Mouse (Mus musculus) c-Kit-negative CD71-positive TER-119-positive erythroid progenitor cells, embryonic 14.5 days (primary cell): ENCODE measurements around the gene Slc44a5.
A peak's percentile ranks its signal among the peaks of the same experiment; 100 is the strongest.

ENCODE experiments used
- DNase-seq: peaks from one replicate; pipeline ENCODE4 v3.0.0-alpha.2; 2013; ENCODE audit warnings: low read depth, low spot score

Gene Slc44a5

GRCm38 (mm10) chr3:153973171-153973948, at the start of gene Slc44a5:
TSS of gene Slc44a5 (plus strand) at chr3:153973436.
- DNase-seq, result no peak

GRCm38 (mm10) chr3:153926333-153926732, 46.9 kb upstream of the Slc44a5 start:
- no peak for DNase-seq

GRCm38 (mm10) chr3:153929526-153929925, 43.7 kb upstream of the Slc44a5 start:
- no peak for DNase-seq

- DNase-seq, result no peak
These were observed 40.8 kb upstream of the Slc44a5 start for GRCm38 (mm10) chr3:153932461-153932860.

DNA sequence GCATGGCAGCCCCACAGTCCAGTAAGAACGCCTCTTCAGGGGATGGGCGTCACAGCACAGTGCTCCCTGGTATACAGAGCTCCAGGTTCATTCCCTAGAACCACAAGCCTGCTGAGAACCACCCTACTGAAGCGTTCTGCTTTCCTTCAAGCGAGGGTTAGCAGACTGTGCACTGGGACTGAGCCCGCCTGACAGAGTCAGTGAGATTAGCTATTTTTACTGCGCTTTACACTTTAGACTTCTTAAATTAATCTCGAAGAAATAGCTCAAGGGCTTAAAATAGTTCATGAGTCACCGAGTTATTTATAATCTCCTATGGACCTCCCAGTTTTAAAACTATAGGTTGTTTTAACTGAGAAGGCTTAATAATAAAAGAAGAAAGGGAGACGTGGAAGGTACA, 37.4 kb upstream of the Slc44a5 start:
- DNase-seq, result no peak

DNA sequence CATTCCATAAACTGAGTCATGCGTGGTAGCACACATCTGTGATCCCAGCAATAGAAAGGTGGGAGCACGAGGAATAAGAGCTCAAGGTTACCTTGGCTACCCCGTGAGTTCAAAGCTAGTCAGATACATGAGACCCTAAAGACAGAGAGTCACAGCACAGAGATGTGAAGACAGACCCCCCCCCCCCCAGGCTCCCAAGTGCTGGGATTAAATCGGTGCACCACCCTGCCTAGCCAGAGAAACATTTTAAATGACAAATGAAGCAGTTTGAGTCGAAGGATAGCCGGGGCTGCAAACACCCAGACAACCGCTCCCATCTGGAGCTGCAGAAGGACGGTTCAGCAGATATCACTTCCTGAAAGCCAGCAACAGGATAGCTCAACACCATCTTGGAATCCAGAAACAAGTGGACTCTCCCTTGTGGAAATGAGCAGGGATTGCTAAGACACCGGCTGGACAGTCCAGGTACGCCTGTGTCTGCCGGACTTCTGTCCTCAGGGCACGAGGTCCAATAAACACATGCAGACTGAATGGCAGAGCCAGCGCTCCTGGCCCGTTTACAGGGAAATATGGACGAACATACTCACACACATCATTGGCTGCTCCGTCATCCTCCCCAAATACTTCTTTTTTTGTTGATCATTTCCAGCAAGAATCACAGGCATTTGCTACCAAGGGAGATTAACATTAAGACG, 36.0 kb upstream of the Slc44a5 start:
- no peak for DNase-seq

DNA sequence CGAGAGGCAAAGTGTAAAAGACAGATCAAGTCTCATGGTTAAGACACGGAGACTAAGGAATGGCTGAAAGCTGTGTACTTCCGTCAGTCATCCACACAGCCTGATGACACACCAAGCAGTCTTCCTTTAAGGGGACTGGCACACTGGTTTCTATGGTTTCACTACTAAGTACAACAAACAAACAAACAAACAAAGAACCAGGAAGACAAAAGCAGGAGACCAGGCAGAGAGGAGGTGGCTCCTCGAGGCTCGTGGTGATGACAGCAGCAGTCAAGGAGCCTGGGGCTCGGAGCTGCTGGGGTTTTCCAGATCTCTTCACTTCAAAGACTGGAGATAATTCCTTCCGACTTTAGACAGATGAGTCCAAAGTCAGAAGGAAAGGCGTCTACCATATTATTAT, 33.2 kb upstream of the Slc44a5 start:
- no peak for DNase-seq

DNA sequence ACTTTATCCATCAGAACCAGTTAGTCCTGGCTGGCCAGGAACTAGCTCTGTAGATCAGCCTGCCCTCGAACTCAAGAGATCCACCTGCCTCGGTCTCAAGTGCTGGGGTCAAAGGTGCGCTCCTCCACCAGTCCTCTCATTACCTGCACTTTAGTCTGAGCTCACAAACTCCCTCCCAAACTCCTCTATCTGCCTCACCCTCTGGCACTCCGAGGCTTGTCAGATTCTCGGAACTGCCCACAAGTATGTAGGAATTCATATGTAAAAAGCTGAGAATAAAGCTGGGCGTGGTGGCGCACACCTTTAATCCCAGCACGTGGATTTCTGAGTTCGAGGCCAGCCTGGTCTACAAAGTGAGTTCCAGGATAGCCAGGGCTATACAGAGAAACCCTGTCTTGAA, 32.8 kb upstream of the Slc44a5 start:
- no peak for DNase-seq

- DNase-seq, result no peak
These were observed 31.6 kb upstream of the Slc44a5 start for GRCm38 (mm10) chr3:153941613-153942012.

GRCm38 (mm10) chr3:153943003-153943640, 30.1 kb upstream of the Slc44a5 start:
- no peak for DNase-seq

GRCm38 (mm10) chr3:153943901-153944334, 29.3 kb upstream of the Slc44a5 start:
- peak; percentile 20 for DNase-seq

DNA sequence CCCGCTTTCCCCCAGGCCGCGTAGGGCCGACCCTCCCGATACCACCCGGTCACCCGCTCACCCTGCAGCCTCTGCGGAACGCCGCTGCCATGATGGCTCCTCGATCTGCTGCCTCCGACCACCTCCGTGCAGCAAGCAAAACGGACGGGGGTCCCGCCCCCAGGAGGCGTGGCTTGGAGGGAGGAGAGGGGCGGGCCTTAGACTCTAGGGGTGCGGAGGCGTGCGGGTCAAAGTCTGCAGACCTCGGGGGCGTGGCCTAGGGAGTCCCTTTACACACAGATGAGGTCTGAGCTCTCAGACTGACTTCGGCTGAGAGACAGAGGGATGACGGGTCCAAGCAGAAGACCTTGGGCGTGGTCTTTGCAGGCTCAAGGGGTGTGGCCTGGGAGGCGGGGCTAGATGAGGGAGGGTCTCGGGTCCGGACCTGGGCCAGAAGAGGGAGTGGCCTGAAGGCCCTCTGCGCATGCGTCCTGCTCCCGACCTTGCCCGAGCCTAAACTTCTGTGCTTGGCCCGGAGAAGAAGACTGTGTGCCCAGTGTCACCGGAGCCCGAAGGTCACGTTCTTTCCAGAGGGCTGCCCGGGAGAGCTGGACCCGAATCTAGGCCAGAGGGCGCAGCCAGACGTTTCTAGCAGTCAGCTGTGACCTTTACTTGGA, 28.8 kb upstream of the Slc44a5 start, which contains the start of gene Acadm:
Gene Acadm (minus strand): TSS at position 298 of the 656 bp plus-strand sequence.
- peak; percentile 85 for DNase-seq

DNA sequence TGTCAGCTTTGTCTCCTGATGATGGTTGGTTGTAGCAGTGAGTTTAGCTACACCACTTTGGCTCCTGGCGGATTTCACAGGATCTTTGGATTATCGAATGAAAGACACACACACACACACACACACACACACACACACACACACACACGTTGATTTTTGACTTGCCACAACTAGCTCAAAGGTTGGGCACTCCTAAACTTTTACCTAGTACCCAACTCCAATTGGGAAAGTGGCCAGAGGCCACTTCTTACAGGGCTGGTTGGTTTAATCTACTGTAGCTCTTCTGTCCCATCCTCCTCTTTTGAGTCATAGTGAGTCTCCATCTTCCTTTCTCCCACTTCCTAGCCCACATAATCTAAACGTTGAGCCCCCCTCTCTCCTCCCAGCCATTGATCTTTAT, 26.0 kb upstream of the Slc44a5 start:
- DNase-seq, result no peak

DNA sequence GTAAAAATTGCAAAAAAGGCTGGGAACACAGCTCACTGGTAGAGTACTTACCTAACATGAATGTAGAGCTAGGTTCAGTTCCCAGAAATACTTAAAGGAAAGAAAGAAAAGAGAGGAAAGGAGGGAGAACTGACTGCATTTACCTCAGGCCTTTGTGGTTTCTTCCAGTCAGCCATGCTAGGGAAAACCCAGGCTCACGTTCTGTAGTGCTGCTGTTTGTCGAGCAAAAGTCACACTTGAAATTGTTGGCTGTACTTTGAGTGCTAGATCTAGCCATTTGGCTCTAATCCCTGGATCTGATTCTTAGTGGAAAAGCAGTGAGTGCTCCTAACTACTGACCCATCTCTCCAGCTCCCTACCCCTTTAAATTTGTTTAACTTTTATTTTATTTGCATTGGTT, 25.1 kb upstream of the Slc44a5 start:
- no peak for DNase-seq

DNA sequence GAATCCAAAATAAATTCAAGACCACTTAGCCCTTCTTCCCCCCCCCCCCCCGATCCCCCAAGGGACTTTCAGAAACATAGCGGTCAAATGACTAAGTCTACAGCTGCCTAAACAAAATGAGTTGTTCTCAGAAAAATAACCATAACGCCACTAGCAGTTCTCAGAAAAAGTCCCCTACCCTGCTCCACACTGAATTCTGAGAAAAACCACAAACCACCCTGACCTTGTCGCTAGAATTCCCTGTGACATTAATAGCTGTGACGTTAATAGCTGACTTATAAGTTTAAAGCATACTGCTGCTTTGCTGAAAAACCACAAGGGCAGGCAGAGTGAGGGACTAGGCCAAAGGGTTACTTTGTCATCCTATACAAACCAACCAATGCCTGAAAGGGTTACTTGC, 15.3 kb upstream of the Slc44a5 start:
- DNase-seq, result no peak

DNA sequence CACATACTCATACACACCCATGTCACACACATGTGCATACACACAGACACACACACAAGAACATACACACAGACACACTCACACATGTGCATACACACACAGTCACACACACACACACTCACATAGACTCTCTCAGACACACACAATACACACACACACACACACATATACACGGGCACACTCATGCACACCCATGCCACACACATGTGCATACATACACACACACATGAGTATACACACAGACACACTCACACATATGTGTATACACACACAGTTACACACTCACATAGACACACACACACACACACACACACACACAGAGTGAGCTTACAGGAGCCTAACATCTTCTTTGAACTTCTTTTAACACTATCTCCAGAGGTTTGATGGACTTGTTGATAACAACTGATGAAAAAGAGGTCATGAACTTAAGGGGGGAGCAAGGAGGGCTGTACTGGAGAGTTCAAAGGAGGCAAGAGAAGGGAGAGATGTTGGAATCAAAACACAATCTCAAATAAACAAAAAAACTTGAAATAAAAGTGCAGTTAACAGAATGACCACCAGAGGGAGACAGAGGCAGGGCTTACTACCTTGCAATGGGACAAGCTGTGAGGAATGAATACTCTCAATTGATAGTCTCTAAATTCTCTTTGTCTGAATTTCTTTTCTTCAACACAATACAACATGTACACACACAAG, 14.1 kb upstream of the Slc44a5 start:
- peak; percentile 39 for DNase-seq

GRCm38 (mm10) chr3:153959731-153960207, 13.5 kb upstream of the Slc44a5 start:
- no peak for DNase-seq

DNA sequence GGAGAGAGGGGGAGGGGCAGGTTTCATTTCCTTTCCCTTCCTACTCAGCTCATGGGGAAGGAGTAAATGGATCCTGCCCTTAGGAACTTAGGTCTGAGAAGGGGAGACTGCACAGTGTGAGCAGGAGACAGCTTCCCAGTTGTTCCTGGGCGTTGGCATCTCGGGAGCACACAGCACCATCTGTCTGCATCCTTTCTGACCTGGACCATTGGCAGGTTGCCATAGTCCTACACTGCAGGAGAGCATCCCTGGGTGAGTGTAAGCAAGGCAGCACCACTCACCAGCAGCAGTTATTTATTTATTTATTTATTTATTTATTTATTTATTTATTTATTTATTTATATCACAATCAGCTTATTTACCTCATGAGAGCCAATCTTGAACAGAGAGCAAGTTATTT, 12.4 kb upstream of the Slc44a5 start:
- no peak for DNase-seq

DNA sequence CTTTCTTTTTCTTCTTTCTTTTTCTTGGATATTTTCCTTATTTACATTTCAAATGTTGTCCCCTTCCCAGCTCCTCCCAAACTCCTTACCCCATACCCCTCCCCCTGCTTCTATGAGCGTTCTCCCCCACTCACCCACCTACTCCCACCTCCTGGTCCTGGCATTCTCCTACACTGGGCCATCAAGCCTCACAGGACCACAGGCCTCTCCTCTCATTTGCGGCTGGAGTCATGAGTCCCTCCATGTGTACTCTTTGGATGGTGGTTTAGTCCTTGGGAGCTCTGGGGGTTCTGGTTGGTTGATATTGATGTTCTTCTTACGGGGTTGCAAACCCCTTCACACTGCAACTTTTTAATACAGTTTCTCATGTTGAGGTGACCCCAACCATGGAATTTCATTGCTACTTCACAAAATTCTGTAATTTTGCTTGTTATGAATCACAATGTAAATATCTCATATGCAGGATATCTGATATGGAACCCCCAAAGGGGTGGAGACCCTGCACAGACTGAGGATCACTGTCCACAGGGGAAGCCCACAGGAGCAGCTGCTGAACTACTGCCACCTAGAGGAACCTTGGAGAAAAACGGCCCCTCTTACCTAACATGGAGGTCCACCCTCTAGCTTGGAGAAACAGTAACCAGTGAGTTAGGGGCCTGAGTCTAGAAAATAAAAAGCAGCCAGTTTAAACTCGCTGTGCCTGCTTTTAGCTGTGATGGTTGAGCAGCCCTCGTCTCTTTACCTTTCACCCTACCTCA, 11.4 kb upstream of the Slc44a5 start:
- DNase-seq, result no peak

GRCm38 (mm10) chr3:153967447-153967846, 5.8 kb upstream of the Slc44a5 start:
- no peak for DNase-seq
